Mouse (Mus musculus) lung, postnatal 0 days (tissue): ENCODE data around the gene Scn4a.

Experiments
- CTCF ChIP-seq: IDR thresholded peaks from 2 replicates; pipeline ENCODE4 v1.5.1; 2016; ENCODE audit warnings: antibody characterized with exemption, mild to moderate bottlenecking
- EP300 ChIP-seq: IDR thresholded peaks from 2 replicates; pipeline ENCODE4 v1.6.1; 2016; ENCODE audit warnings: antibody characterized with exemption, mild to moderate bottlenecking, control low read depth

DNA sequence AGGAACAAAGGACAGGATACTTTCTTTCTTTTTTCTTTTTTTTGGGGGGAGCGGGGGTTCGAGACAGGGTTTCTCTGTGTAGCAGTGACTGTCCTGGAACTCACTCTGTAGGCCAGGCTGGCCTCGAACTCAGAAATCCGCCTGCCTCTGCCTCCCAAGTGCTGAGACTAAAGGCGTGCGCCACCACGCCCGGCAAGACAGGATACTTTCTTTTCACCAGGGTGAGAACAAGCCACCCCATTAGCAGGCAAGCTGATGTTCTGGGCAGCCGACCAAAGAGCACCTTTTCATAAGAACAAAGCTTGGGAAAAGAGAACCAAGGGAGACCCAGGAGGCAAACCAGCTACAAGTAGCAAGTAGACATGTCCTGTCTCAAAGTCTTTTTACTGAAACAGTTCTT, 46.3 kb downstream of the Scn4a start:
- TF ChIP-seq CTCF (no peak), EP300 (no peak)
